Mouse (Mus musculus) layer of hippocampus, adult 18-20 months (tissue): ENCODE data around the gene Hoxb8. TPM values are rescaled to one million over a fixed set of nuclear protein-coding genes. Genes with fewer than 3 reads are reported as not detected.

Source experiments
- DNase-seq, 2 experiments: peaks; one replicate each; pipeline ENCODE4 v3.0.0; 2022; ENCODE audit warnings: low spot score in 2 of 2
- long read RNA-seq: library from polyadenylated mRNA; stranded (forward); transcript quantifications from one replicate; pipeline ENCODE4 v2.0.0, GENCODE M21; 2021
- total RNA-seq, 2 experiments: library from RNA; stranded (reverse); gene quantifications; 2 replicates each; pipeline ENCODE4 v1.2.3; 2021

The Hoxb8 gene
- total RNA-seq, result not detected
- long read RNA-seq, result 0 reads

DNA sequence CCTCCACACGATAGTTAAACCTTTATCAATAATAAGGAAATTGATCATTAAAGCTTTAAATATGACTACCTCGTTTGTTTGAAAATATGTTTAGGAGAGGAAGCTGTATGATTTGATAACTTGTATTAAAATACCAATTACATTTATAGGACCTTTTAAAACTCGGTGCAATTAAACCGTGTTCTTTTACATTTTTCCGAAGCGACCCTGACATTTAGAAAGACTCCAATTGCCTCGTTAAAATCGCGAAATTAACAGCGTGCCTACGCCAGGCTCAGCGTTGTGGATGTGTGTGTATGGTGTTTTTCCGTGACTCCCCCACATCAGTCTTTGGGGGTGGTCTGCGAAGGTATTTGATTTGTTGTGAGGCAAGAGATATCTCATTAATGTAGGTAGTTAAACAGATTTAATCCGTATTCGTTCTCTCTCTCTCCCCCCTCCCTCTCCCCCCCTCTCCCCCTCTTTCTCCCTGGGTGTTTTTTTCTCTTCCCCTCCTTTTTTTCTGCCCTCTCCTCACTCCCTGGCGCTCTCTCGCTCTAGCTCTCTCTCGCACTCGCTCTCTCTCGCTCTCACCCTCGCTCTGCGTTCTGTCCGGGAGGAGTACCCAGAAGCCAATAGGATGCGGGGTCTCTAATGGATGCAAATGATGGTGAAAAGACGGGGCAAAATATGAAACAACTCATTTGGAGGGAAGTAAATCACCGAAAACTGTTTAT lies at the start of gene Hoxb8:
Hoxb8 (plus strand) TSS at position 51 of the 716 bp plus-strand sequence.
- DNase-seq, result no peak

GRCm38 (mm10) chr11:96234906-96235305 lies 46.8 kb upstream of the Hoxb8 start:
- DNase-seq, result peak in 1 of 2 experiments; percentile 50

DNA sequence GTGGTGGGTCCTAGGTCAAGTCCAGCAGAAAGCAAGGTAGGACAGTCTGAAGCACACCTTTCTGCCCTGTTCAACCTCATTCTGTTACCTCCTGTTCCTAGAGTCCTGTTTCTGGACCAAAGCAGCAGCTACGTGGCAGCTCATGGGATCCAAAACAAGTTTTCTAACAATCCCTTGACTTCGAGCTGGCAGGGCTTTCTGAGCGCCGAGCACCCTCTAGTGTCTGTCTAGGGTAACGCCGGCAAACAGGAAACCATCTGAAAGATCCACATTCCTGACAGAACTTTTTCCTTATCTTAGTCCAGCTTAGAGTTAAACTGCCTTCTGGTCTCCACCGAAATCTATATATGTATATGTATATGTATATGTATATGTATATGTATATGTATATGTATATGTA lies 41.5 kb upstream of the Hoxb8 start:
- peak; percentile 7 to 51 for DNase-seq

DNA sequence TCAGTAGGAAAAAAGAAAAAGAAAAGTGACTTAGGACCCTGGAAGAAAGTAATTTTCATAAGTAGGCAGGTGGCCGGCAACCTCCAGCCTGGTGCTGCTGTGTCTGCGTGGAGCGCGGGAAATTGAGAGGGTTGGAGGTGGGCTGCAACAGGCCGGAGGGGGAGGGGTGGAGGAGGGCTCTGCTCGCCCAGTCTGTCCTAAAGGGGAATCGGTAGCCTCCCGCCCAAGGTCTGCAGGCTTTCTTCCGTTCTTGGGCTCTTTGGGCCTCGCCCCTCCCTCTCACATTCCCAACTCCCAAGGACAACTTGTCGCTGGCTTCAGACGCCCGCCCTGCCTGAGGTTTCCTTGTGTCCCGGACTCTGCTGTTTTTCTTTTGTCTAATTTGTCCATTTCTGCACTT lies 30.8 kb upstream of the Hoxb8 start:
- no peak for DNase-seq

- no peak for DNase-seq
Observed at GRCm38 (mm10) chr11:96251480-96252031, 30.1 kb upstream of the Hoxb8 start.

GRCm38 (mm10) chr11:96252541-96253120 lies 29.1 kb upstream of the Hoxb8 start:
- DNase-seq, result no peak

- no peak for DNase-seq
Observed at GRCm38 (mm10) chr11:96254221-96254620, 27.5 kb upstream of the Hoxb8 start.

DNA sequence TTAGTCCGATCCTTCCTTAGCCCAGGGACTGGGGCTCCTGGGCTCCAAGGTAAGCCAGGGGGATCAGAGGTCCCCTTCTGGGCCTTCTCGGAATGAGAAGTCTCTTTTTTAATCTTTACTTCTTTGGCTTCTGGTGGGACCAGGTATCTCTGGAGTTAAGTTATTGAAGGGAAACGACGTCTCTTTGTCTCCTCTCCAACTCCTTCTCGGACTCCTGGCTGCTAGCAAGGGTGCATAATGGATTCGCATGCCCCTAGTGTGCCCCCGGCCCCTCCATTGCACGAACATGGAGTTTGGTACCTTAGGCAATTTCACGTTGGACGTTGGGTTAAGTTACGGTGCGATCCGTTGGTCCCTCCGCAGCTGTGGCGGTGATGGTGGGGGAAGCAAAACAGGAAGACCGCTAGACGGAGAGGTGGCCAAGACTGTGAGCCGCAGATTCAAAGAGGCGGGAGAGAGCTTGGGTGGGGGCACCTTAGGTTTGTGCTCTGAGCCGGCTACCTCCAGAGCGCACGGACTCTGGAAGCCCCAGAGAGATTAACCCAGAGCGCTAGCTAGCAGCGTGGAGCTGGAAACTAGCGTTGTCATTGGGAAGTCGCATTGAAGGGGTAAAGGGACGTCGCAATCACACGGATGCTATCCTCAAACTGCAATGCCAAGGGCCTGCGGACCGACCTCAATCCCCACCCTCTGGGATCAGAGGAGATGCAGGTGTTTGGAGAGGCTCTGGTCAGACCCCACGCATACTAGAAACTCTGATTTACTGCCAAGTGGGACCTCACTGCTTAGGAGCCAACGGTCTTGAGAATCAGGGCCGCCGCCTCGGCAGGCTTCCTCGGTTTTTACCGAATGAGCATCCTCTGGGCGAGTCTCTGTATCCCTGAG lies 26.4 kb upstream of the Hoxb8 start:
- DNase-seq, result no peak

DNA sequence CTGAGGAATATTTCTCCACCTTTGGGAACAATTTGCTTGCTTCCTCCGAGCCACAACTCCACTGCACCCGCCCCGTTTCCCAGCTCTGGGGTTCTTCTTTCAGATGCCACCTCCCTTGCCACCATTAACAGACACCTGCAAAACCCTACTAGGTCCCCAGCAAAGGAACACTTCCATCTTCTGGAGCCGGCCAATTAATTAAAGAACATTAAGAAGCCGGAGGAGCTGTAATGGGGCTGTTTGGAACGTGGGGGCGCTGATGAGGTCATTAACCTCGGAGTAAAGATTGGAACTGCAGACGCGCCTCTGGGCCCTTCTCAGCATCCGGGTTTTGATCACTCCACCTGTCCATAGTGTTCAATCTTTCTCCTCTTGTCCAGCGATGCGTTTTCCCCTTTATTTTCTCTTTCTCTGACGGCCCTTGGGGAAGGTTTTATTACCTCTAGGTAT lies 25.7 kb upstream of the Hoxb8 start:
- DNase-seq, result no peak

- no peak for DNase-seq
Observed at GRCm38 (mm10) chr11:96257141-96257540, 24.6 kb upstream of the Hoxb8 start.

DNA sequence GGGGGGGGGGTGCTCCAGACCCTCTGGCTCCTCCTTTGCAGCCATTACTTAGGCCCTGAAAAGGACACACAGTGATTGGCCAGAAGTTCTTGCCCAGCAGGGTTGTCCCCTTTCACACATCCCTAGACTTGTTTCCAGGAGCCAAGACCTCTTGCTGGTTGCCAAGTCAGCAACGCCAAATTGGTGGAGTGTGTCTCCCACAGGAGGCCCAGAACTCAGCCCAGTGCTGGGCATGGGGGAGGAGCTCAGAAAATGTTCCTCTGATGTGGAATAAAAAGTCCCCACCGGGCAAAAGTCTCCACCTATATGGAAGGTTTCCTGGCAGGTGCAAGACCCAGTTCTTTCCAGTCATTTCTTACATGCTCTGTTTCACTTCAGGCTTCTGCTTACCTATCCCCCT lies 22.7 kb upstream of the Hoxb8 start:
- DNase-seq, result no peak

DNA sequence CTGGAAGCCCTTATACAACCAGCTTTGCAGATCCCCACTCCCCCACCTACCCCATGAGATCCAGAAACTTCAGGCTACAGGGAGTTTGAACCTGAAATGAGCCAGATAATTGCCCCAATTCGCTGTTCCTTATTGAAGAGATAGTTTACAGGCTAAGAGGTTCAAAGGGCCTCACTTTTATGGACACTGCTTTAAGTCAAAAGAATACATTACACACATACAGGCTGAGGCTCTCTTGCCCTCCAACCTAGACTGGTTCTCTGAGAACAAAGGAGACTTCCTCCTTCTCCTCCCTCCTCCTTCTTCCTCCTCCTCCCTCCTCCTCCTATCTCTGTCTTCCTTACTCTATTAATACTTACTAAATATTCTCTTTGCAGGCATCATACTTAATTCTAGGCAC lies 22.2 kb upstream of the Hoxb8 start:
- DNase-seq, result no peak

DNA sequence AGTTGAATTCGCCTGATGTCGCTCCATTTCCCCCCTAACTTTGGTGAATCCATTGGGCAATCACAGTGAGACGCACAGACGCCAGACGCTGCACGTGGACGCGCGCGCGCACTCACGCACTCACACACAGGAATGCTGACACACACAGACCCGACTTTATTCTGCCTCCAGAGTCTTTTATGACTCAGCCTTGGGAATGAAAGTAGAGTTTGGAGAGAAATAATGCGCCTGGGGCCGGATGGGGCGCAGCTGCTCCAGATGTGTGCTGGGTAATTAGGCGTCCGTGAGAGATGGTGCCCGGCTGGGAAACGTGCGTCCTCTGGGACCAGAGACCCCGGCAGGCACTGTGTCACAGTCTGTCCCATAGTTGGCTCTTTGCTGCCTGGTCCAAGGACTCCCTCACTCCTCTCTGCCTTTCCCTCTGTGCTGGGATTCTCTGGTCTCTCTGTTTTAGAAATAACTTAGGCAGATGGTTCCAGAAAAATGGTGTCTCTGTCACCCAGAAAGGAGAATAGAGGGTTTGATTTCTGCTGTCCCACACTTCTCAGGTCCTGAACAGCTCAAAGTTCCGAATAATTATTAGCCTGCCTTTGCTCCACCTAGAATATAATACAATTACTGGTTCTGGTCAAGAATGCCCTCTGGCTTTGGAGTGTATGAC lies 21.3 kb upstream of the Hoxb8 start:
- no peak for DNase-seq

- DNase-seq, result no peak
Observed at GRCm38 (mm10) chr11:96261323-96261890, 20.3 kb upstream of the Hoxb8 start.

DNA sequence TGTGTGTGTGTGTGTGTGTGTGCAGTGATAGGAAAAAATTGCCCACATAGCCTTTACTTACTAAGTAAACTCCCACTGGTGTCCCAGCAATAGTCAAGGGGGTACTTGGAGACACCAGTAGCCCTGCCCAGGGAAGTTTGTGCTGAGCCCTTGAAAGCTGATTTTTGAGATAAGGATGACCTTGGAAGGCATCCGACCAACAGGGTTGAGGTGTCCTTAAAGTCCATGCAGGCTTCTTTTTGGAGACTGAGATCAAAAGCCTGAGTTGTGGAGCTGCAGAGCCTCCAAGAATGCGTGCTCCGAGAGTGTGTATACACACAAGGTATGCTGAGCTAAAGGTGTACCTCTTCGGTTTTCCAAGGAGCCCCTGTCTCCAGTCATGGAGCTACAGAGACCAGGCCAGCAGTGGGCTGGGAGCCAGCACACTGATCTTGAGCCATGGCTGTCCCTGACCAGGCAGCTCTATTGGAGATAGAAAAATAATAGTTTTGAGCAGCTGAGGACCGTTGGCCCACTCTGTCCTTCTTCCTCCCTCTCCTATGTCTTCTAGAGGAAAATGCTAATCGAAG lies 19.4 kb upstream of the Hoxb8 start:
- DNase-seq, result no peak

DNA sequence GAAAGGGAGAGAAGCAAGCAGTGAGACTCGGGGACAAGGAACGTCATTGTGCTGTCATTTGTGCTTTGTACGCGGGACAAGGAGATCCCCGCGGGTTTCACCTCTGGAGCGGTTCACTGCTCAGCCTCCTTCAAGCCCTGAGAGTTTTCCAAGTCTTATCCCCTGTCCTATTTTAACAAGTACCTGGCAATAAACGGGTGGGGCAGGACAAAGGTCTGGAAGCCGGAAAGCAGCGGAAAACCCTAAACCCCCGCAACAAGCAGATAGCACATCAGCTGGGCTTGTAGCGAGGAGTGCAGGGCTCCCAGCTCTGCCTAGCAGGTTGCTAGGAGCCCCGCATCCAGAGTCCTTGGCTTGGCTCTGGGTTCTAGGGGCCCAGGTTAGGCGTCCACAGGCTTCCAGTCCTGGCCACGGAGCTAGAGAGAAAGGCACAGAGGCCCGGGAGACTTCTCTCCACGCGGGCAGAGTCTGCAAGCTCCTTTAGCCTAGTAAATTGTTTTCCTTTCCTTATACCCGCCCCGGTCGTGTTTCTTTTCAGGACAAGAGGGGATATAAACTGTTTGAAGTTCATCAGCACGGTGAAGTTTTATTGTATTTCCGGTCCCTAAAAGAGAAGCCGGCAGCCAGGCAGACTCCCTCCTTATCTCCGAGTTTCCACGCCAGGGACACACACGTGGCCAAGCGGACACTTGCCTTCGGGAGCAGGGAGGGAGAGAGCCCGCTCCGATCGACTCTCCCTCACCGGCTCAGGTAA lies 17.9 kb upstream of the Hoxb8 start:
- no peak for DNase-seq

DNA sequence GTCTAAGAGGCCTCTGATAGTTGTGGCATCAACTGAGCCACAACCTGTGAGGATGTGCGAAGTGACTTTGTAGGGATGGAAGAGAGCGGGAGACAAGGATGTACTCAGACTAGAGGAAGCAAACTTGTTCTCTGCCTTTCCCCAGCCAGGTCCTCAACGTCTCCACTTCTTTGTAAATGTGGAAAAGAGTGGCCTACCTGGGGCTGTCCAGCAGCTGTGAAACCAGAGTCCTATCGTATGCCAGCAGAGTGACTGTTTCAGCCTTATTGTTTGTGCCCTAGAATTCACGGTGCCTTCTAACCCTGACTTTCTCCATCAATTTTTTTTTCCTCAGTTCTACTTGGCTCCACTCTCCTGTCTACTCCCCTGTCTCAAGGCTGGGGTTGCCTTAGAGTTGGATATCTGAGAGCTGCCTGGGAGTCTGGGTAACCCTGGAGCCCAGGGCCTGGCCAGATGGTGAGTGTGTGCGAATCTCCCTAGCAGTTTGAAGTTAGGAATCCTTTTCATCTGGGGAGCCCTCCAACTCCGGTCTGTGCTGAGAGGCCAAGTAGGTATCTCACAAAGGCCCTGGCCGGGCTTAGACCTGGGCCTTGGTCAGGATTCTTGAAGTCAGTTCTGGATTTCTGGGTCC lies 17.2 kb upstream of the Hoxb8 start:
- no peak for DNase-seq

DNA sequence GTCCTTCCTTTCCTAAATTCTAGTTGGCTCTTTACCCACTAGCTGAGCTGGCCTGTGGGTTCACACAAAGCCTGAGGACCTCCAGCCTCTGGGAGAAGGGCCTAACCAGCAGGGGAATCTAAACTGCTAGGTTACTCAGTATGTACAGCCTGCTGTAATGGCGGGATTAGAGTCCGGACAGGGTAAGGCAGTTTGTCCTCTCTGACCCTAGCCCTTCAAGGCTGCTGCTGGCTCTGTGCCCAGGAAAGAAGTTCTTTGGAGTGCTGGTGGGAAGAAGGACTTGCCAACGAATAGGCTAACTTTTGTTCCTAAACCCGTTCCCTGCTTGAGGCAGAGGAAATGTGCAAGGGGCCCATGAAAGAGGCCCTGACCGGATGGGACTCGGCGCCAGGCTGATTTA lies 15.8 kb upstream of the Hoxb8 start:
- no peak for DNase-seq
